Mouse (Mus musculus) bone marrow macrophage, adult 2 months (primary cell): ENCODE results near the gene Pdcd4.

Source experiments
- CTCF ChIP-seq: IDR thresholded peaks from 2 replicates; pipeline ENCODE4 v1.5.1; 2012; ENCODE audit warnings: low read depth, mild to moderate bottlenecking, low read length, moderate library complexity
- POLR2A ChIP-seq: IDR thresholded peaks from 2 replicates; pipeline ENCODE4 v1.6.1; 2012; ENCODE audit warnings: mild to moderate bottlenecking, low read depth, low read length, borderline replicate concordance

GRCm38 (mm10) chr19:53888331-53888730 lies 3.7 kb upstream of the Pdcd4 start:
- TF ChIP-seq POLR2A (no peak), CTCF (no peak)
